Mouse (Mus musculus) embryo, embryonic 9.5 days (tissue): ENCODE results near the gene Creg1.

ENCODE experiments used
- DNase-seq: peaks from one replicate; pipeline ENCODE4 v3.0.0-alpha.2; 2017; ENCODE audit errors: extremely low spot score

The Creg1 gene

GRCm38 (mm10) chr1:165763635-165764372 lies at the start of gene Creg1:
Creg1 (plus strand) TSS chr1:165763746.
- peak; percentile 91 for DNase-seq

- DNase-seq: no peak
These were observed 49.7 kb upstream of the Creg1 start for GRCm38 (mm10) chr1:165713798-165714197.

DNA sequence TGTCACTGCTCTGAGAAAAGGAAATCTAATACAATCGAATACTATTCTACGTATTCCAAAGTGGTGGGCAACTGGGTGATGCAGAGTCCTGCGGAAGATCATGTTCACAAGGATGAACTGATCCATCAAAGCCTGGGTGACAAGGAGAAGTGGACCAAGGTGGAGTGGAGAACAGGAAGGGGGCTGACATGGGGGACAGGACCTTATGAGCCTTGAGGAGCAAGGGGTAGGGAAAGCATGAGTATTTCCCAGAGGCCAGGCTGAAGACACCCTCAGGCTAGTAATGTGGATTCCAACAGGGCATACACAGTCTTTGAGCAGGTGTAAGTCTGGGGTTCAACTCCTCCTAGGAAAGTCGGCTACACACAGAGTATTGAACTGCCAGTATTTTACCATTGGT lies 47.1 kb upstream of the Creg1 start:
- no peak for DNase-seq

- DNase-seq: no peak
These were observed 45.6 kb upstream of the Creg1 start for GRCm38 (mm10) chr1:165717711-165718542.

DNA sequence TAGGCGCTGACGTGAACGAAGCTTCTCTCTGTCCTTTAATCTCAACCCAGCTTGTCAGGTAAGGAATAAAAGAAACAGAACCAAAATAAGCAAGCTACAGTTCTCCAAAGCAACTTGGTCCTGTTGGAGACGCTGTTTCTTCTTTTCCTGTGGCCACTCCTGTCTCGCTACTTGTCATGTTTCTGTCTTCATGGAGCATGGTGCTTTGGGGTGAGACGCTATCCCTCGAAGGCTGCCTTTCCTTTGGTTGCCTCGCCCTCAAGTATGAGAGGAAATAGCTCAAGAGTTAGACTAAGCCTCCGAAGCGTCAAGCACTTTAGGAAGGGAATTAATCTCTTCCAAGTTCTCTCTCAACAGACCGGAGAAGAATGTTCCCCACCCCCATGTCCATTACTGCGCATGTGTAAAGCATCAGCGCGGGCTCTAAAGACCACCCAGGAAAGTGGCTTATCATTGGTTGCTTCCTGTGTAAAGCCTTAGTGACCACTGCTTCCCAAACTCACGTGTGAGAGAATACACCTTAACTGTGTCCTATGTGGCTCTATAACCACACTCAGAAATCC lies 44.9 kb upstream of the Creg1 start:
- DNase-seq: no peak

- no peak for DNase-seq
These were observed 40.9 kb upstream of the Creg1 start for GRCm38 (mm10) chr1:165722531-165723123.

GRCm38 (mm10) chr1:165724219-165725033 lies 39.1 kb upstream of the Creg1 start:
- DNase-seq: peak; percentile 38

- DNase-seq: no peak
These were observed 38.4 kb upstream of the Creg1 start for GRCm38 (mm10) chr1:165725039-165725644.

DNA sequence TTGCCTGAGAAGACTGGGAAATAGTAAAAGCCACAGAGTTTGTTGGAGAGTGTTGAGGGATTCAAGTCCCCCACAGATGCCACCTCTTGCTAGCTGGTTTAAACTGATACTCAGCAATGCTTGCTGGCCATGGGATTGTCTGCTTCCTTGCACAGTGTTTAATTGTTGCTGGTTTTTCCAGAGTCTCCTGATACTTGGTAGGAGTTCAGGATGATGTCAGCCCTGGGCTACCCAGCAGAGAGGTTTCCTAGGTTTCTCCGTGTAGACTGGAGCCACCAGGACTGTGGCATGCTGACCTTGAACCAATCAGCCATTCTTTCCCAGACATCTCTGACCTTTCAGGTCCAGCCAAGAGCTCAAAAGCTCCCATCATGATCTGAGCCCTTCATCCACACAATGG lies 36.6 kb upstream of the Creg1 start:
- DNase-seq: no peak

GRCm38 (mm10) chr1:165728057-165728639 lies 35.4 kb upstream of the Creg1 start:
- DNase-seq: no peak

DNA sequence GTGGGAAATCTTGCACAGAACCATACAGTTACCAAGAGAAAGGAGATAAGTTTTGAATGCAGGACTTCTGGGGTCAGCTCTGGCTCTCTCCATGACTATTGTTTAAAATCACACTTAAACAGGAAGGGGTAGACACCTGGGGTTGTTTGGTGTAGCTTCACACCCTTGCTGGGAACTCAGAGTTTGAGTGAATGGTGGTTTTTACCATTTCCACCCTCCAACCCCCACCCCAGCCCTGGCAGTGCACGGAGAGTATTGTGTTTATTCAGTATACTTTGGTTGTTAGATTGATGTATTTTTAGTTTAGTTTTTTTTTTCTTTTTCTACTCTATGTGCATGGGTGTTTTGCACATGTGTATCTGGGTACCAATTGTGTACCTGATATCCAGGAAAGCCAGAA lies 33.4 kb upstream of the Creg1 start:
- no peak for DNase-seq

DNA sequence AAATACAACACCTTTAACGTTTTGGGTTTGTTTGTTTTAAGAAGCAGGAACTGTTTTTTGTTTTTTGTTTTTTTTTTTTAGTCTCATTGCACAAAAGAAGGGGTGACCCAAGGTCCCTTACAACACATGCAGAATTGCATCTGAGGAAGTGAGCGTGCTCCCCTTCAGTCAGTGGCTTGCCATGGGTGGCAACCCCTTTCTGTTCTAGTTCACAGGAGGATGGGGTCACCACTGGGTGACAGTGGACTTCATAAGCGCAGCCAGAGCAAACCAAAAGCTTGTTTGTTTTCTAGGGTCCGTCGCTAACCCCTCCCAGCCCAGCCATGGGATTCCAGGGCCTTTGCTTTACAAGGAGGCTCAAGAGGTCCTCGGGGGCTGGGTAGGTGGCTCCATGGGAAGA lies 32.0 kb upstream of the Creg1 start:
- no peak for DNase-seq

- DNase-seq: no peak
These were observed 28.7 kb upstream of the Creg1 start for GRCm38 (mm10) chr1:165734840-165735239.

- DNase-seq: peak; percentile 85
These were observed 27.4 kb upstream of the Creg1 start for GRCm38 (mm10) chr1:165735826-165736818.

- no peak for DNase-seq
These were observed 26.1 kb upstream of the Creg1 start for GRCm38 (mm10) chr1:165737451-165737850.

DNA sequence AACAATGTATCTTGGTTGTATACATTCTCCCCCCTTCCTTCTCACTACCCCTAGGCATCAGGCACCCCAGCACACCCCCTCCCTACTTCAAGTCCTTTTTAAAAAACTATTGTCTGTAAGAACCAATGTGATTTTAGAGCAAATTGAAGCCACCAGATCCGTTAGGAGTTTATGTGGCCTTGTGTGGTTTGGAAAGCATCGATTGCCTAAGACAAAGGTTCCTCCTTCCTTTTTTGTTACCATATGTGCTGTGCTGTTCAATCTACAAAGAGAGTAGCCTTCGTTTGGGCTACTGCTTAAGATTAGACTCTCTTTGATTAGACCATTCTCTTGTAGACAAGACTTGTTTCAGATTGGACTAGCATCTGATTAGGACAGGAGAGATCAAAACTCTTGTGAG lies 25.7 kb upstream of the Creg1 start:
- no peak for DNase-seq

- no peak for DNase-seq
These were observed 24.6 kb upstream of the Creg1 start for GRCm38 (mm10) chr1:165738985-165739384.

DNA sequence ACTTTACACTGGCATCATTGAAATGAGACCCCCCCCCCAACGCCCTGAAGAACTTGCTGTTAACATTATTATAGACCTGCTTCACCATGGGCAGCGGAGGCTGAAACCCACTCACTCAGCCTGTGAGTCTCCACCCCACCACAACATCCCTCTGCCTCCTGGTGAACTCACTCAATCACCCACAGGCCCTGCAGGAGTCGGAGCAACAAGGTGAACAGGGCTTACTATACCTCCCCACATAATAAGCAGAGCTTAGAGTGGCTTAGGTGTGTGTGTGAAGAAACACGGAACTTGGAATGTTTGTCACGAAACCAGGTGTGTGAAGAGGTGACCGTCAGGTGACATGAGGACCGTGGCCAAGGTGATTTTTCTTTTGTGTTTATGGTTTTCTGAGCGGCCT lies 21.6 kb upstream of the Creg1 start:
- DNase-seq: no peak

DNA sequence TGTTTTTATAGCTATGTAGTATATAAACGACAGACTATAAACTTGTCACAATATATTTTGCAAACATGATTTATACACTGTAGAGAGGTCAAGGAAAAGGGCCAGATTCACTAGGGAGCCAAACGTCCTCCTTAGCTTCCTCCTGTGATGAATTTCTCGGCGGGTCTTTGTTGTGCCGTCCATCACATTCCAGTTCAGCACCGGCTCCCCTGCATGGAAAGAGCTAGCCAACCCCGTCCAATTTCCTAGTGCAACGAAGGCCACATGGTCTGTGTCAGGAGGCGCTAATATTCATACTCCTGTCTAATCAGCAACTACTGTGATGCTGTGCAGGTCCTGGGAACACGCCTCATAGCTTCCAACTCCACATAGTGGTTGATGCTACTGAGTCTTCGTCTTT lies 15.5 kb upstream of the Creg1 start:
- DNase-seq: no peak
